Mouse (Mus musculus) liver, postnatal 0 days (tissue): ENCODE measurements around the gene Bmpr2. TPM values are rescaled to one million over a fixed set of nuclear protein-coding genes. Genes with fewer than 3 reads are reported as not detected.
A peak's percentile ranks its signal among the peaks of the same experiment; 100 is the strongest.

Source experiments
- ATAC-seq: fragments of 200-750 bp; cut with Nextera tagmentation; 2 replicates; pipeline ENCODE4 v1.8.0; 2017; ENCODE audit warnings: mild to moderate bottlenecking, moderate library complexity
- DNase-seq: peaks from one replicate; pipeline ENCODE4 v3.0.0-alpha.2; 2016
- H3K27ac ChIP-seq: fragments of 300-500 bp; sonication (generic); 2 replicates; pipeline ENCODE4 v1.5.1; 2014; ENCODE audit warnings: antibody characterized with exemption, moderate library complexity, mild to moderate bottlenecking, low read depth
- H3K27me3 ChIP-seq: fragments of 300-500 bp; sonication (generic); 2 replicates; pipeline ENCODE4 v1.6.1; 2014; ENCODE audit warnings: low read length, control low read depth, mixed read lengths; ENCODE audit not compliant: insufficient read depth
- H3K36me3 ChIP-seq: fragments of 300-500 bp; sonication (generic); replicated peaks from 2 replicates; pipeline ENCODE4 v1.6.1; 2014; ENCODE audit warnings: mild to moderate bottlenecking, control low read depth, low read length, moderate library complexity, mixed read lengths; ENCODE audit not compliant: insufficient read depth
- H3K4me1 ChIP-seq: fragments of 300-500 bp; sonication (generic); 2 replicates; pipeline ENCODE4 v1.6.1; 2014; ENCODE audit warnings: antibody characterized with exemption, mild to moderate bottlenecking, control low read depth; ENCODE audit not compliant: insufficient read depth
- H3K4me2 ChIP-seq: fragments of 300-500 bp; sonication (generic); 2 replicates; pipeline ENCODE4 v1.6.1; 2014; ENCODE audit warnings: low read depth, mild to moderate bottlenecking, low read length, moderate library complexity, mixed read lengths
- H3K4me3 ChIP-seq: fragments of 300-500 bp; sonication (generic); 2 replicates; pipeline ENCODE4 v1.5.1; 2014; ENCODE audit warnings: low read depth, low read length
- H3K9ac ChIP-seq: fragments of 300-500 bp; sonication (generic); replicated peaks from 2 replicates; pipeline ENCODE4 v1.6.1; 2014; ENCODE audit warnings: mild to moderate bottlenecking, moderate library complexity
- H3K9me3 ChIP-seq: fragments of 300-500 bp; sonication (generic); 2 replicates; pipeline ENCODE4 v1.6.1; 2016; ENCODE audit warnings: mild to moderate bottlenecking, control low read depth, low read length, mixed read lengths
- CTCF ChIP-seq: sonication (generic); IDR thresholded peaks from 2 replicates; pipeline ENCODE4 v1.5.1; 2016; ENCODE audit warnings: antibody characterized with exemption, low read depth
- EP300 ChIP-seq: IDR thresholded peaks from 2 replicates; pipeline ENCODE4 v1.6.1; 2016; ENCODE audit warnings: antibody characterized with exemption, low read depth, mild to moderate bottlenecking
- WGBS: fragments of 180-500 bp; shearing (Covaris S2); extraction: QIAGEN DNeasy Blood & Tissue Kit; methylation state at CpG from one replicate; pipeline ENCODE4 v1.1.7; 2014; ENCODE audit not compliant: insufficient replicate concordance; 5-methylcytosine and 5-hydroxymethylcytosine counted together
- polyA plus RNA-seq: library from polyadenylated mRNA; unstranded; fragments of >200 nt; fragmentation: Nextera tagmentation; extraction: Ambion mirVana; gene quantifications from 2 replicates; pipeline ENCODE4 v1.2.1, GENCODE M21; 2015

The Bmpr2 gene
- polyA plus RNA-seq, 1 experiment from 2014 or later = 1.8 TPM

- no peak overlapping the region for H3K9ac ChIP-seq
- no peak for DNase-seq
Observed at GRCm38 (mm10) chr1:59771871-59772270, 8.7 kb downstream of the Bmpr2 start.

DNA sequence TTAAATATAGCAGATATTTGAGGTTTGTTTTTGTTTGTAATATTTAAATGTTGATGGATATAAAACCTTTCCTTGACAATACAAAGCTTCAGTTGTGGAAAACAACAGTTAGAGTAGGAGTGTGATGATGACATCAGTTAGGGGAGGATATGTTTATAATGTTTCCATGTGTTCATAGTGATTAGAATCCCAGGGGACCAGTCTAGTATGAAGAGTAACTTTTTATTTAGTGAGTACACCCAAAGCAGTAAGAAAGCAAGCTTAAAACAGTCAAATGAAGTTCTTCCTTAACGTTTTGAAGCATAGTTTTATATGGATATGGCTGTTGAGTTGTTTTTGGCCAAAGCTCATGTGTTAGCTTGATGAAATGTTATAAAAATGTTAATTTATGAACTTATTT is 17.9 kb downstream of the Bmpr2 start:
- ATAC-seq = no peak

More at GRCm38 (mm10) chr1:59771871-59772270, 8.7 kb downstream of the Bmpr2 start:
- TF ChIP-seq EP300 (no peak), CTCF (no peak)
- Histone ChIP-seq H3K4me2 (no peak overlapping the region), H3K4me3 (no peak overlapping the region), H3K27me3 (no peaks in the 10 kb centered on the region), H3K4me1 (peaks cover 13% of the 10 kb centered on the region), H3K36me3 (no peaks in the 10 kb centered on the region), H3K27ac (no peak overlapping the region), H3K9me3 (no peaks in the 10 kb centered on the region)
- WGBS = 58% methylated on average over 3 of the region's 3 CpGs
- ATAC-seq = no peak

GRCm38 (mm10) chr1:59788975-59789374 is 25.8 kb downstream of the Bmpr2 start:
- H3K27ac ChIP-seq = no peak overlapping the region
- no peak overlapping the region for H3K9ac ChIP-seq
- no peak for ATAC-seq
- H3K27me3 ChIP-seq = no peaks in the 10 kb centered on the region
- no peak for DNase-seq
- H3K9me3 ChIP-seq = no peaks in the 10 kb centered on the region
- no peak for TF ChIP-seq CTCF
- TF ChIP-seq EP300 = no peak
- H3K4me2 ChIP-seq = no peak overlapping the region
- H3K4me3 ChIP-seq = no peak overlapping the region
- WGBS = 66% methylated on average over 6 of the region's 6 CpGs
- H3K4me1 ChIP-seq = no peaks in the 10 kb centered on the region
- no peaks in the 10 kb centered on the region for H3K36me3 ChIP-seq

More for the DNA sequence above, 17.9 kb downstream of the Bmpr2 start:
- Histone ChIP-seq H3K27me3 (no peaks in the 10 kb centered on the region), H3K36me3 (no peaks in the 10 kb centered on the region), H3K9ac (no peak overlapping the region), H3K4me3 (no peak overlapping the region), H3K27ac (no peak overlapping the region), H3K9me3 (no peaks in the 10 kb centered on the region), H3K4me2 (no peak overlapping the region), H3K4me1 (no peaks in the 10 kb centered on the region)
- TF ChIP-seq CTCF (no peak), EP300 (no peak)
- DNase-seq = no peak
- WGBS = 71% methylated on average over 1 of the region's 1 CpGs

DNA sequence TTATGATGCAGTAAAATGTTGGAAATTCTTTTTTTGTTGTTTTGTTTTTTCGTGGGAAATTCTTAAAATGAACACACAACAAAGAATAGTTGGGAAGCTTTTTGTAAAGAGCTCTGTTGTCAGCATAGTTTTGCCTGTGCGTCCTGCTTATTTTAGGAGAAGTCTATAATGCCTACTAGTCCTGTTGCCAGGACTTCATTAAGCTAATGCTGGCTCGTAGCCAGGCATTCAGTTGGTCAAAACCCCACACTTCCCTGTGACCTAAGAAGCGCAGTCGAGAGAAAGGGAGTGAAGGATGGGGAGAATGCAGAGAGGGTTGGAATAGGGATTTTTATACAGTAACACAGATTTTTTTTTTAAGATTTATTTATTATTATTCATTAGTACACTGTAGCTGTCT is 26.5 kb downstream of the Bmpr2 start:
- Histone ChIP-seq H3K36me3 (no peaks in the 10 kb centered on the region), H3K4me1 (no peaks in the 10 kb centered on the region), H3K4me2 (no peak overlapping the region), H3K4me3 (no peak overlapping the region), H3K9me3 (no peaks in the 10 kb centered on the region), H3K27ac (no peak overlapping the region), H3K9ac (no peak overlapping the region), H3K27me3 (no peaks in the 10 kb centered on the region)
- ATAC-seq (no peak), DNase-seq (no peak)
- no peak for TF ChIP-seq EP300
- TF ChIP-seq CTCF = no peak
- WGBS = 70% methylated on average over 5 of the region's 5 CpGs

- DNase-seq (no peak), ATAC-seq (no peak)
- Histone ChIP-seq H3K9ac (no peak overlapping the region), H3K9me3 (no peaks in the 10 kb centered on the region), H3K36me3 (no peaks in the 10 kb centered on the region), H3K4me3 (no peak overlapping the region), H3K4me2 (no peak overlapping the region), H3K27ac (no peak overlapping the region), H3K27me3 (no peaks in the 10 kb centered on the region), H3K4me1 (no peaks in the 10 kb centered on the region)
- TF ChIP-seq EP300 = no peak
- TF ChIP-seq CTCF = no peak
- 74% methylated on average over 1 of the region's 1 CpGs for WGBS
Observed at GRCm38 (mm10) chr1:59795336-59795735, 32.1 kb downstream of the Bmpr2 start.

- ATAC-seq = no peak
- no peak for DNase-seq
- 65% methylated on average over 2 of the region's 2 CpGs for WGBS
- Histone ChIP-seq H3K4me1 (no peaks in the 10 kb centered on the region), H3K9ac (no peak overlapping the region), H3K36me3 (0 out of 2 replicates have a peak, but pooled peaks cover 2% of the 10 kb centered on the region), H3K27ac (no peak overlapping the region), H3K9me3 (no peaks in the 10 kb centered on the region), H3K27me3 (no peaks in the 10 kb centered on the region), H3K4me3 (no peak overlapping the region), H3K4me2 (no peak overlapping the region)
- TF ChIP-seq EP300 (no peak), CTCF (no peak)
Observed at GRCm38 (mm10) chr1:59797865-59798264, 34.7 kb downstream of the Bmpr2 start.

DNA sequence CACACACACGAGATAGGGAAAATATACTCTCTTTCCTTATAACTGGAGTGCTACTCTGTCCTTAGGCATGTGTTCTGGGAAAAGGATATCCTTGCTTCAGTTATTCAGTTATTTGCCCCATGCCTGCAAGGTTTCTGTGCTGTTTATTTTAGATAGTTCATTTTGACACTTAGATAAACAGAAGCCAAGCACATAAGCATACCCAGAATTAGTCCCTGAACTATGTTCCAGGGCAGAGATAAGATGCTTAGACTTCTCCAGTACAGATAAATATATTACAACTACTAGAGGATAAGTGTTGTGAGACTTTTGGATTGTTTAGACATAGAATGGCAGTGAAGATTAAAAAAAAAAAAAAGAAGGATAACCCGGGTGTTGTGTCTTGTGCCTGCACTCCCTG is 41.2 kb downstream of the Bmpr2 start:
- Histone ChIP-seq H3K4me2 (no peak overlapping the region), H3K27ac (peak overlapping the region; percentile 5; the same call in 1 of the 2 replicates), H3K9ac (no peak overlapping the region), H3K9me3 (no peaks in the 10 kb centered on the region), H3K36me3 (0 out of 2 replicates have a peak, but pooled peaks cover 2% of the 10 kb centered on the region), H3K27me3 (no peaks in the 10 kb centered on the region), H3K4me3 (no peak overlapping the region), H3K4me1 (peaks cover 12% of the 10 kb centered on the region)
- 44% methylated on average over 2 of the region's 2 CpGs for WGBS
- TF ChIP-seq EP300 (peak; percentile 56; the same call in 1 of the 2 replicates), CTCF (no peak)
- no peak for DNase-seq
- ATAC-seq = no peak
